Mouse (Mus musculus) cerebellum, adult 2 months (tissue): Measurements from ENCODE around the gene Ncapd2.

Source experiments
- CTCF ChIP-seq: fragments of 200-500 bp; IDR thresholded peaks from 2 replicates; pipeline ENCODE4 v1.5.1; 2011; ENCODE audit warnings: low read depth, mild to moderate bottlenecking, control low read depth, low read length, moderate library complexity, borderline replicate concordance; ENCODE audit not compliant: insufficient read depth
- POLR2A ChIP-seq: fragments of 200-500 bp; IDR thresholded peaks from 2 replicates; pipeline ENCODE4 v1.6.1; 2011; ENCODE audit warnings: low read length, control low read depth, borderline replicate concordance; ENCODE audit not compliant: insufficient read depth

DNA sequence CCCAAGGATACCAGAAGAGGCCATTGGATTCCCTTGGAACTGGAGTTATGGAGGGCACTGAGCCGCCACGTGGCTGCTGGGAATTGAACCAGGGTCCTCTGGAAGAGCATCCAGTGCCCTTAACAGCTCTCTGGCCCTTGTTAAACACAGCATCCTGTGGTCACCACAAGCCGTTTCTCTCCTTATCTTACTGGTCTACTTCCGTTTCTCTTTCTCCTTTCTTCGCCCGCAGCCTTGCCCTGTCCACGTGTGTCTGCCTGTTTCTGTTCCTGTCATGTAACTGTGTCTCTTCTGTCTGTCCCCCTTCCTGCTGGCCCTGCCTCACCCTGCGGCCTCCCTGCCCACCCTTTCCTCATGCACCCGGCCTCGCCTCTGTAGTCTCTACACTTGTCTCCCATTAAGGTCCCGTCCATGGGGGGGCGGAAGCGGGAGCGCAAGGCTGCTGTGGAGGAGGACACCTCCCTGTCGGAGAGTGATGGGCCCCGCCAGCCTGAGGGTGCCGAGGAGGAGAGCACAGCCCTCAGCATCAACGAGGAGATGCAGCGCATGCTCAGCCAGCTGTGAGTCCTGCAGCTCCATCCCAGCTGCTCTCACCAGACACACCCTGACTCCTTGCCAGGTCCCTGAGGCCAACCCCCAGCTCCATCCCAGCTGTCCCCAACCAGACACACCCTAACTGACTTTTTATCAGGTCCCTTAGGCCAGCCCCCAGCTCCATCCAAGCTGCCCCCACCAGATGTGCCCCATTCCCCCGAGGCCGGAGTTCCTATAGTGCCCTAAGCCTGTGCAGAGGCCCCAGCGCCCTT lies 39.1 kb downstream of the Ncapd2 start:
- TF ChIP-seq CTCF = no peak
- TF ChIP-seq POLR2A = no peak
